Mouse (Mus musculus) v-Abl transformed pro-B cells (cell line): ENCODE results near the gene Cemip2.

ENCODE experiments used
- in situ Hi-C, 2 experiments: fragments of 400-800 bp; cut with MboI; formaldehyde crosslinking; loops; one replicate each; pipeline ENCODE4 v1.15.1; 2025; ENCODE audit not compliant: unreplicated experiment in 2 of 2

The Cemip2 gene

GRCm38 (mm10) chr19:21778147-21778917, at the start of gene Cemip2:
TSS of gene Cemip2 (plus strand) at chr19:21778342.
- in situ Hi-C loops: no loop called here

GRCm38 (mm10) chr19:21728342-21728741, 49.8 kb upstream of the Cemip2 start:
- in situ Hi-C loops: loop anchor here (25.0 kb wide), 2 partner anchors 466 to 1316 kb away; partner anchors contain the start of gene Zfand5 (in 1 of the 2)

GRCm38 (mm10) chr19:21731887-21732286, 46.3 kb upstream of the Cemip2 start:
- in situ Hi-C loops: loop anchor here (25.0 kb wide), 2 partner anchors 470 to 1320 kb away; partner anchors contain the start of gene Zfand5 (in 1 of the 2)

- in situ Hi-C loops: loop anchor here (25.0 kb wide), 2 partner anchors 471 to 1321 kb away; partner anchors contain the start of gene Zfand5 (in 1 of the 2)
These were observed 45.0 kb upstream of the Cemip2 start for GRCm38 (mm10) chr19:21733176-21733575.

- in situ Hi-C loops: loop anchor here (25.0 kb wide), 2 partner anchors 472 to 1322 kb away; partner anchors contain the start of gene Zfand5 (in 1 of the 2)
These were observed 44.0 kb upstream of the Cemip2 start for GRCm38 (mm10) chr19:21734112-21734511.

GRCm38 (mm10) chr19:21737446-21737845, 40.7 kb upstream of the Cemip2 start:
- in situ Hi-C loops: loop anchor here (25.0 kb wide), 2 partner anchors 475 to 1325 kb away; partner anchors contain the start of gene Zfand5 (in 1 of the 2)

- in situ Hi-C loops: loop anchor here (25.0 kb wide), 2 partner anchors 476 to 1326 kb away; partner anchors contain the start of gene Zfand5 (in 1 of the 2)
These were observed 40.1 kb upstream of the Cemip2 start for GRCm38 (mm10) chr19:21737881-21738590.

- in situ Hi-C loops: loop anchor here (25.0 kb wide), 2 partner anchors 476 to 1326 kb away; partner anchors contain the start of gene Zfand5 (in 1 of the 2)
These were observed 39.4 kb upstream of the Cemip2 start for GRCm38 (mm10) chr19:21738591-21739280.

GRCm38 (mm10) chr19:21742138-21742537, 36.0 kb upstream of the Cemip2 start:
- in situ Hi-C loops: loop anchor here (10.0 to 25.0 kb wide), 5 partner anchors 87 to 1330 kb away; partner anchors contain the start of genes 1110059E24Rik (in 1 of the 2), Abhd17b (in 1 of the 2) and Zfand5 (in 1 of the 2)

- in situ Hi-C loops: loop anchor here (5.0 to 25.0 kb wide), 9 partner anchors 91 to 1333 kb away; partner anchors contain the start of genes 1110059E24Rik (in 1 of the 2), Abhd17b (in 1 of the 2) and Zfand5 (in 1 of the 2)
These were observed 32.6 kb upstream of the Cemip2 start for GRCm38 (mm10) chr19:21745586-21745985.

- in situ Hi-C loops: loop anchor here (5.0 to 25.0 kb wide), 9 partner anchors 93 to 1335 kb away; partner anchors contain the start of genes 1110059E24Rik (in 1 of the 2), Abhd17b (in 1 of the 2) and Zfand5 (in 1 of the 2)
These were observed 30.8 kb upstream of the Cemip2 start for GRCm38 (mm10) chr19:21747356-21747755.

- in situ Hi-C loops: loop anchor here (25.0 kb wide), 1 partner anchor 1137 kb away; no protein-coding TSS in a partner anchor
These were observed 28.0 kb upstream of the Cemip2 start for GRCm38 (mm10) chr19:21750154-21750553.

- in situ Hi-C loops: loop anchor here (25.0 kb wide), 1 partner anchor 1126 kb away; no protein-coding TSS in a partner anchor
These were observed 16.5 kb upstream of the Cemip2 start for GRCm38 (mm10) chr19:21761676-21762075.

- in situ Hi-C loops: loop anchor here (25.0 kb wide), 1 partner anchor 1123 kb away; no protein-coding TSS in a partner anchor
These were observed 14.1 kb upstream of the Cemip2 start for GRCm38 (mm10) chr19:21764013-21764412.

- in situ Hi-C loops: loop anchor here (5.0 to 25.0 kb wide), 2 partner anchors 543 to 1123 kb away; no protein-coding TSS in a partner anchor
These were observed 13.4 kb upstream of the Cemip2 start for GRCm38 (mm10) chr19:21764738-21765137.

- in situ Hi-C loops: loop anchor here (5.0 to 25.0 kb wide), 2 partner anchors 540 to 1120 kb away; no protein-coding TSS in a partner anchor
These were observed 10.6 kb upstream of the Cemip2 start for GRCm38 (mm10) chr19:21767500-21768045.

- in situ Hi-C loops: loop anchor here (5.0 to 25.0 kb wide), 2 partner anchors 538 to 1118 kb away; no protein-coding TSS in a partner anchor
These were observed 8.3 kb upstream of the Cemip2 start for GRCm38 (mm10) chr19:21769796-21770195.

- in situ Hi-C loops: loop anchor here (5.0 to 25.0 kb wide), 2 partner anchors 536 to 1116 kb away; no protein-coding TSS in a partner anchor
These were observed 6.6 kb upstream of the Cemip2 start for GRCm38 (mm10) chr19:21771586-21771985.

- in situ Hi-C loops: loop anchor here (5.0 to 25.0 kb wide), 2 partner anchors 534 to 1114 kb away; no protein-coding TSS in a partner anchor
These were observed 4.5 kb upstream of the Cemip2 start for GRCm38 (mm10) chr19:21773621-21774020.
